Mouse (Mus musculus) thymus, postnatal 10 days (tissue): Measurements from ENCODE around the gene Ccdc174.

Source experiments
- DNase-seq, 2 experiments: peaks; one replicate each; pipeline ENCODE4 v3.0.0; 2021; ENCODE audit warnings: low spot score in 2 of 2

Ccdc174 gene

GRCm38 (mm10) chr6:91917716-91918115 is 39.9 kb downstream of the Ccdc174 start:
- DNase-seq: no peak

GRCm38 (mm10) chr6:91931231-91931630 is 53.4 kb downstream of the Ccdc174 start:
- no peak for DNase-seq

- DNase-seq: no peak
Observed at GRCm38 (mm10) chr6:91938491-91938890, 60.6 kb downstream of the Ccdc174 start.

- DNase-seq: no peak
Observed at GRCm38 (mm10) chr6:91948426-91948825, 70.6 kb downstream of the Ccdc174 start.
